Mouse (Mus musculus): ENCODE results near the gene Cradd.

GRCm38 (mm10) chr10:95264485-95265321 lies 59.2 kb downstream of the Cradd start:
- no peak for TF ChIP-seq GATA1 (IDR thresholded peaks at IDR 0.05; ENCODE audit: low read length)
- no peak for TF ChIP-seq TAL1 (IDR thresholded peaks at IDR 0.05; ENCODE audit: low read length)
